Mouse (Mus musculus) layer of hippocampus, adult 11-12 months (tissue): ENCODE results near the gene 1700016C15Rik.
A peak's percentile ranks its signal among the peaks of the same experiment; 100 is the strongest.

Source experiments
- DNase-seq: peaks from one replicate; pipeline ENCODE4 v3.0.0; 2022; ENCODE audit warnings: low spot score

1700016C15Rik gene

DNA sequence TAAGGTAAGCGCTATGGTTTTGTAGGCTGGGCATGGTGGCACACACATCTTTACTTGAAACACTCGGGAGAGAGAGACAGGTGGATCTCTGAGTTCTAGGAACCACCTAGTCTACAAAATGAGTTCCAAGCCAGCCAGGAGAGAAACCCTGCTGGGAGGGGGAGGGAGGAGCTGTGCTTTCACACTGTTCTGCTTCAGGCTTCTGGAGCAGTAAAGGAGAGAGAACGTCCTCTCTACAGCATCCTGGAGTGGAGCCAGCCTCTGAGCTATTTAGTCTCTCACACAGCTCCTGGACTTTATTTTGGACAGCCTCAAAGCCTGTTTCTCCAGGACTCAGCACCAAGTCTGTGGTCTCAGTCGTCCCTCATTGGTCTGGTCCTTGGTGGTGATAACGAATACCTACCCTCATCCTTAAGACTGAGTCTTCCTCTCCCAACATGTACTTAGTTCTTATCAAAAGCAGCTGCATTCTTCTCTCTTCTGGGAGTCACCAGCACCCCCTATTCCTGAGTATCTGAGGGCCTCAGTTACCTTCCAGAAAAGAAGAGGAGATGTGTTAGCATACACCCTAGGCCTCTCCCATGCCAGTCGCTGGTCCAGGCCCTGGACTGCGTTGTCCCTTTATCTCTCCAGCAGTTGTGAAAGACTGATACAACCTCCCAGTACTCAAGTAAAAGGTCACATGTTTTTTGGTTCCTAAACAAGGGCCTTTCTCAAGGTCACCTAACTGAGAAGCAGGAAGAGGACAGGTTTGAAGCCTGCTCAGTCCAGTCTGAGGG, 12.4 kb upstream of the 1700016C15Rik start:
- no peak for DNase-seq

DNA sequence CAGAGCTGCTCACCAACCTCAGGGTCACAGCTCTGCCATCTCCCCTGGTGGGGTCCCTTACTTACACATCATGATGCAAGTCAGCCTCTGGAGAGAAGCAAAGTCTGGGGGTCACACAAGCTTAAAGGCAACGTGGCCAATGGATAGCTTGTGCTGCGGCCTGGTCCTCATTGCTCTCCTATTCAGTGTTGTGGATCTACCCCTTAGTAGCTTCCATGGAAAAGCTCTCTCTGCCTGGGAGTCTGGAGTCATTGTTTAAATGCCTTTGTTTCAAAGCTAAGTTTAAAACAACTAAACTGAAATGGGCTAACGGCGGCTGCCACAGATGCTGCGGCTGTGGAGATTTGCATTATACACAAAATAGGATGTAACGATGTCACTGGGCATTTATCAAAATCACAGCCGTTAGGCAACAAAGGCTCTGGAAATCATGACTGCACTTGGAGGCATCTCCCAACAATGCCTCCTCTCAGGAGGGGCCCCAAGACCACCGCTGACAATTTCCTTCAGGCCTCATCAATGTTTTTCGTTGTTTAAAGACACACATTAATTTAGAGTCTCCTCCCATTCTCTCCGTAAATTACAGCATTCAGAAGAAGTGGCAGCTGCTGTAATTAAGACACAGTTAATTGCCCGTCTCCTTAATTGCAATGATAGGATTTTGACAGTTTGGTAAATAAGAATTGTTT, 11.1 kb upstream of the 1700016C15Rik start:
- no peak for DNase-seq

DNA sequence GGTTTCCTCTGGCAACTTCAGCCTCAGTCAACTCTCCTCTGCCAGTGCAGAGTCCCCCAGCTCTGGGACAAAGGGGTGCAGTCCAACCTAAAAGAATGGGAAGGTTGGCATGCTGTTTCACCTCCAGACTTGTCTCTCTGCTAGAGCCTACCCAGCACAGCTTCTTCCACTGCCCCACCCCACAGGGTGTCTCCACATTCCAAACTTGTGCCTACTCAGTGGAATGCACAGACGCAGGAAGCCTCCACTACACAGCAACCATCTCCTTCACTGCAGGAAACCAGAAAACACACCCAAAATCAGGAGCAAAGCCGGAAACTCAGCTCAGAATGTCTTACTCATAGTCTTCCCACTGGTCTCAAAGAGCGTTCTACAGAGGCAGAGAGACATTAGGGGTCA, 10.6 kb upstream of the 1700016C15Rik start:
- DNase-seq: no peak

DNA sequence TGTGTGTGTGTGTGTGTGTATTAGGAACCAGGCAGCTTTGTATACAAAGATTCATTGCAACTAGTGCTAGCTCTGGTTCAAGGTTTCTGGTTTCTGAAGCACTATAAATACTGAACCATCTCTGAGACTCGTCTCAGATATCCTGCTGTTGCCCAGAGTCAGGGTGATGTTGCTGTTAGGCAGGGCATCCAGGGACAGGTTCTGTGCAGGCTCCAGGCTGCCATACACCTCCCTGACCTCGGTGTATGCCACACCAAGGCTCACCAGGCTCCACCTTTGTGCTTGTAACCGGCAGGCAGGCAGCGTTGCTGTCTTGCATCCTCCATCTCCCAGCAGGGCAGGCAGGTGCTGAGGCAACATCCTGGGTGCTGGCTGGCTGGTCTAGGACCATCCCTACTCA, 5.8 kb upstream of the 1700016C15Rik start:
- DNase-seq: no peak

DNA sequence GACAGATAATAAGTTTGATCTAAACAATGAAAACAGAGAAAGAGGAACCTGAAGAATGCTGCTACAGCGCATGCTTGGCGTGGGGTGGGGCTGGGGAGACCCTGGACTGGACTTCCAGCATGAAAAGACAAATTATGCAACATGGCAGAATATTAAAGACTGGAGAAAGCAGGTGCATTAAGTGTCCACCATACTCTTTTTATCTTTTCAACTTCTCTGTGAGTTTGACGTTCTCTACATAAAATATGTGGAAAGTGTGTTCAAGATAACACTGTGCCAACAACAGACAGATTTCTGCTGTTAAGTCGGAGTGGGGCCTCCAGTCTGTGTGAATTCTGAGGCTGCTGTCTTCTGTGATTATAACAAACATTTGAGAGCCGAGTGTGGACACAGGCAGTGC, 2.7 kb upstream of the 1700016C15Rik start:
- DNase-seq: no peak

DNA sequence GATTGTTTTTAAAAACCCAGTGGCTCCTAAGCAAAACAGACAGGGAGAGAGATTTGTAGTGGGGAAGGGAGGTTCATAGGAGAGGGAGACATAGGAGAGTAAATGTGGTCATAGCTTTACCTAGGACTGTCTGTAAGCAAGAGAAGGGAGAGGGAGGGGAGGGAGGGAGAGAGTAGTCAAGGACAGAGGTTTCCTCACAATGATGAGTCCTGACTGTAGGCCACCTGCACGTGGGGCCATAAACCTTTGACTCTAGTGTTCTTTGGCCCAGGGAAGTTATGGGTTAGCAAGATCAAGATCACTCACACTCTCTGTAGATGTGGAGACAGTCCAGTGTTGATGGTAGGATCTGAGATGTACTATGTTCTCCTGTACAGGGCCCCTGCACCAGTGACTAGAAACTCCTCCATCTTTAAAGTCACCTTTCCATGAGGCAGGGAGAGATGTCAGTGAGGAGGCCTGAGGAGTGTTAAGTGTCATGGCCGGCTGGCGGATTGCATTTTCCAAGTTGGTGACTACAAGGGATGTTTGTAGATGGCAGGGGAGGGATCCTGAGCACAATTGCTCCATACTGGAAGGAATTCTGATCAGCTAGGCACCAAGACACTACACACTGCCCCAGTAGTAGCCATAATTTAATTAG, 1.6 kb upstream of the 1700016C15Rik start:
- no peak for DNase-seq

DNA sequence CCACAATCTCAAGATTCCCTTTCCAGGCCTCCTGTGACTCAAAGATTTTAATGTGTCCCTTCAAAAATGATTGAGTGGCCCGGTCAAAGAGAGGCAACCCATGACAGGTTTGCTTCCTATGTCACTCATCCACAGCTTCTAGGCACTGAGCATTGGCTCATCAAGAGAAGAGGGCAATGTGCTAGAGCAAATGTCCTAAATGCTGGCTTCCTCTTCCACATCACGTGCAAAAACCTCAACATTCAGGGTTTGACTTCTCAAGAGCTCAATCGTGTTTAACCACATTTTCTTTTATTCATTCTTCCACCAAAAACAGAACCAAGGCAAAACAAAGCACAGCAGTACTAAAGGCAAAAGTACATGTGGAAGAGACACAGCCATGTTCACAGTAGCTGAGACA, 2.4 kb downstream of the 1700016C15Rik start:
- DNase-seq: no peak

DNA sequence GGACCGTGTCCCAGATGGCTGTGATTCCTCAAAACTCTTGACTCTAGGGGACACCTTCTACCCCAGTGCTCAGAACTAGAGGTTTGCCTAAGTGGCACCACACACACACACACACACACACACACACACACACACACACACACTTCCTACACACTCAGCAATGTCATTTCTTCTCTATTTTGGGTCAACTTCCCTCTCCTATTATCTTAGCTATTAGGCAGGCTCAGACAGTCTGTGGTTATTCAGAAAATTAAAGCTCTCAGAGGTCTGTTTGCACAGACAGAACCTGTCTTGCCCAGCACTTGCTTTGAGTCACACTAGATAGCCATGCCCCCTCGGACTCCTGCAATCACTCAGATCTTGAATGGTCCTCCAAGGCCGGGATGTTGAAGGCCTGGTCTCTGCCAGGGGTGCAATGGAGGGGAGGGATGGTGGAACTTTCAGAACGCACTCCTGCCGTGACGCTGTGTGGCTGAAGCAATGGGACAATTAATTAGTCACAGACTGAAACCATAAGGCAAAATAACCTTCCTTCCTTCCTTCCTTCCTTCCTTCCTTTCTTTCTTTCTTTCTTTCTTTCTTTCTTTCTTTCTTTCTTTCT, 8.0 kb downstream of the 1700016C15Rik start:
- DNase-seq: no peak

DNA sequence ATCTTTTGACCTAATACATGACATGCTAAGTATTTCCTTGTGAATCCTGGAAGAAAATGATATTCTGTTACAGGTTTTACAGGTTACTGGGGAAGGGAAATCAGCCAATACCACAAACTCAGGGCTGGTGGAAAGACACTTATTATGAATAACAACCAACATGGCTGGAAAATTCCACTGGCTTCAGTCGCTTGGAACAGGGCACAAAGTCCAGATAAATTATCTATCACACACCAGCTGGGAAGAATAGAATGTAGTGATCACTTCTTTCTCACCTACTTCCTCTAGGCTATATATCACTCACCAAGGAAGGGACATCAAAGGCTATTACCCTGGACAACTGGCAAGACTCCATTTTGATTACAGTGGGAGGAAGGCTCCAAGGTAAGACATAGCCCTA, 11.1 kb downstream of the 1700016C15Rik start:
- no peak for DNase-seq

DNA sequence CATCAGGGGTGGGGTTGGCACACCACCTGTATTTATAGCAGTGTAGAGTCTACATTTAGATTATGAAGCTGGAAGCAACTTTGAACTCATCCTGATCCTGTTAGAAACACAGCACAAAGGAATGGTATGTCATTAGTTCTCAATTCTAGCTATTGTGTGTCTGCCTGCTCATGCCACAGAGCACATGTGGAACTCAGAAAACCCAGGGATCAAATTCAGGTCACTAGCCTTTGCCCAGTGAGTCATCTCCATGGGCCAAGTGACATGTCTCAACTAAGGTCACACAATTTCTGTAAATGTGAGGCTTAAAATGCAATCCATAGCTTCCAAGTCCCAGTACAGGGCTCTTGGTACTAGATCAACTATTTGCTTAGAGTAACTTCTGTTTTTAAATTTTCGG, 12.5 kb downstream of the 1700016C15Rik start:
- DNase-seq: no peak

DNA sequence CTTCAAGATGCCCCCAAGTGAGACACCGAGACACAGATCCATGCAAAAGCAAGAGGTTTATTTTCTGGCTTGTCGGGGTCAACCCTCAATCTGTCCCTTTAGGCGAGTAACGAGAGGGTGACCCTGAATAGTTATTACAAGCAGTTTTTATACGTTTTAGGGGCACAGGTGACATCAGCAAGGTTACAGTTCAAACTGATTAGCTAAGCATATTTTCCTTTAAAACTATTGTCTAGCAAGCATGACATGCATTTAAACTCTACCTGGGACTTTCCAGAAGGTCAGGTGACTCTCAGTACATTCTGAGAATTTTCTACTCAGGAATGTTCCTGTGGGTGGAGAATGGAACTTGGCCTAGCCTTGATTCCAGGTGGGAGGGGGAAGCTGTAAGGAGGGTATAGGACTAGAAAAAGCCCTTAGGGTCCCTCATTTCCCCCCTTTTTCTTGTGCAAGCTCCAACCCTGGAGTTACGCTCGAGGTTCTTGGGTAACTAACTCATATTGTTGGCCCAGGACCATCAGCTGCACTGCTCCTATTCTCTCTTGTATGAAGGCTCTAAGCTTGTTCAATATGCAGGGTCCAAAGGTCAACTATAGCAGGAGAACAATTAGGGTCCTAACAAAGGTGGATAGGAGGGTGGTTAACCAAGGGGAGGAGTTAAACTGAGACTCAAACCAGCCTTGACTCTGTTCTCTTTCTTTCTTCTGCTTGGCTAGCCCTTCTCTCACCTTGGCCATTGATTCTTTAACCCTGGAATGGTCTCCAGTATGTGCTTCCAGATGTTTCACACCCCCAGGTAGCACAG, 15.1 kb downstream of the 1700016C15Rik start:
- DNase-seq: no peak

DNA sequence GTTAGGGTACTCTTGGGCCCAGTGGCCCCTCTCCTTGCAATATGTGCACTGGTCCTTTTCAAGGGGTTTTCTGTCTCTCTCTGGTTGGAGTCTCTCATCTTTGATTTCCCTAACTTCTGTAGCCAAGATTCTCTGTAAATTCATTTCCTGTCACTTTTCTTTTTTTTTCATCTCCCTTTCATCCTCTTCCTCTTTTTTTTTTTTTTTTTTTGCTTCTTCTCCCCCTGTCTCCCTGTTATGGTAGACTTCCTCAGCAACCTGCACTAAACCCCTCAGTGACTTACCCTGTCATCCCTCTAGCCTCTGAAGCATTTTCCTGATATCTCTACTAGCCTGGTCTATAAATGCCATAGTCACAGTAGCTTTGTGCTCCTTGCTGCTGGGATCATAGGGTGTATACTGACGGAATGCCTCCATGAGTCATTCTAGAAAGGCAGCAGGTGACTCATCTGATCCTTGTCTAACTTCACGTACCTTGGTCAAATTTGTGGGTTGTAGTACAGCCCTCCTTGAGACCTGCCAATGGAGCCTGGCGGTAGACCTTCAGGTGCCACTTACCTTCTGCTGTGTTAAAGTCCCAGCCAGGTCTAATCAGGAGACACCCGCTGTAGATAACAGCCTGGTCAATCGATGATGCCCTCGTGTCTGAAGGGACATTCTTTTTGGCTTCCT, 18.4 kb downstream of the 1700016C15Rik start:
- DNase-seq: no peak

DNA sequence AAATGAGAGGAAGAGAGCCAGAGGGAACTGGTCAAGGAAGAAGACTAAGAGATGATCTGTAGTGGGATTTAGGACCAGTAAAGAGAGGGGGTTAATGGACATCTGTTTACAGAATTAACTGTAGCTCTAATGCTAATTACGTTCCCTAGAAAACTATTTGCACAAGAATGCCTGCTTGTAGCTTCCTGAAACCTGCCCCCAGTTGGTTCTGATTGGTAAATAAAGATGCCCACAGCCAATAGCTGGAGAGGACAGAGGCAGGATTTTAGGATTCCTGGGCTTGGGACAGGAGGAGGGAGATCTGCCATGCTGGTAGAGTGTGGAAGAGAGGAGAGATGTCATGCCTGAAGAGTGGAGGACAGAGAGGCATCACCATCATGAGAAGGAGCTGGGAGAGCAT, 23.9 kb downstream of the 1700016C15Rik start:
- DNase-seq: no peak

DNA sequence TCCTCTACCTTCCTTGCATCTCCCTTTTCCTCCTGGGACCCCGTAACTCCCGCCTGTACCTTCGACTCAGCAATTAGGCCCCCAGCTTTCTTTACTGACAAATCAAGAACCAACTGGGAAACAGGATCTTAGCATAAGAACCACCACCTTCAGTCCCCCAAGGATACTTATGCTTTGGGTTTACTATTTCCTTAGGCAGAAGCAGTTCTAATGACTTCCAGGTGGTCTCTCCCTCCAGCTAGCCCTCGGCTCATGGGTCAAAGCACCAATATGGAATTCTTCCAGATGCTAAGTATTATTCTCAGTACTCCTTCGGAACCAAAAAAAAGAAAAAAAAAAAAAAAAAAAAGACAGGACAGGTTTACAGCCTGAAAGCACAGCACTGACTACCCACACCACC, 27.6 kb downstream of the 1700016C15Rik start:
- no peak for DNase-seq

DNA sequence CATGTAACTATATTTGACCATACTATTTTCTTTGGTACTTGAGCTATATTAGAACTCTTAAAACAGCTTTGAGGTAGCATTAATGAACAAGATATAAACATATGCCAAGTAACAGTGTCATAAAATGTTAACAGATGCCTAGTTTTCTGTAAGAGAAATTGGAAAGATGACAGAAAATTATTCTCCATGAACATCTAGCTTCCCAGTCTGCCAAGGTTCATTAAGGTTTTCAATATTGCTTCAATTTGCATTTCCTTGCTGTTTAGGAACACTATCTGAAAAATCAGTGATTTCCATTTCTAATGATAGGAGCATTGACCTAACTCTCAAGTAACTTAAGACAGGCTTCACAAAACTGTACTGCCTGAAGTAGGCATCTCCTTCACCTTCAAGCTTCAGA, 39.3 kb downstream of the 1700016C15Rik start:
- DNase-seq: no peak

DNA sequence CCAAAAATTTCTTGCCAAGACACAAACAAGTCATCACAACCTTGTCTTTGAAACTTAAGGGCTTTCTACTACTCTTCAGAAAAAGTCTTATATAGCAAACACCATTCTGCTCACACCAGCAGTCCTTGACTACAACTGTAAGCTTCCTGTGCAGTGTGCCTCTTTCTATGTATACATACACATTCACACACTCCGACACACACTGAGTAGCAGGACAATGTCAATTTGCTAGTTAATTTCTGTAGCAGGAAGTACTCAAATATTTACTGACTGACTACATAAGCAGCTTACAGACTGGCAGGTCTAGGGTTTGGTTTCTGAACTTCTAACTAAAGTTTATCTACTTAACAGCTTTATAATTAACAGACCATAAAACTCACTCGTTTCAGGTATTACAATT, 47.8 kb downstream of the 1700016C15Rik start:
- DNase-seq: no peak

DNA sequence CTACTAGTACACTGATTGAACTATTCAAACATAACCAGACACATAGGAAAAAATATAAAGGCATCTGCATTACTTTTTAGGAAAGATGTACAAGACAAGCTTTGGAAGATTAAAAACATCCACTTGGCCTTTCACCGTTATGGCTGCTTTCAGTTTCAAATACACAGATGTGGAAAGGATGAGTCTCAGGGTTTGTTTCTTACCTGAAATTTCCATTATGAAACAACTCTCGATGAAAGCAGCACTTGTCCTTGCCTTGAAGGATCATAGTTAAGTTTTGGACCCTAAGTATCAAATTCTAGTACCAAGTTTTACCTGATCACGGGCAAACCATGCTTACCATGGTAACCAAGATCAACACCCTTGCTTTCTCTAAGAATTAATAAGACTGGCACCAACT, 63.2 kb downstream of the 1700016C15Rik start:
- DNase-seq: no peak

DNA sequence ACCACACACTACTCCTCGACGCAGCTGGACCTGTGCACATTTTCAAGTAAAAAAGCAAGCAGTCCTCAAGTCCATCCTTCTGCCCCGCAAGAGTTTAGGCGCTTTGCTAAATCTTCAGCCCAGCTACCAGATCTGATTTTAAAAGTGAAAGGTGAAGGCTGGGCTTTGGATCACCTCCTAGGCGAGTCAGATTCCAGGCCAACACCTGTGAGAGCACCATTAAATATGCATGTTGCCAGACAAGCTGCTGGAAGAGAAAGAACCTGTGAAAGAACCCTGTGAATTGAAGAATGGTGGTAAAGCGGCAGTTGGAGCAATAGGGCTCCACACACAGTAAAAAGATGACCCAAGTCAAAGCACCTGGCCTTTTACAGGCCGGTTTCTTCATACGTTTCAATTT, 65.3 kb downstream of the 1700016C15Rik start:
- DNase-seq: no peak

DNA sequence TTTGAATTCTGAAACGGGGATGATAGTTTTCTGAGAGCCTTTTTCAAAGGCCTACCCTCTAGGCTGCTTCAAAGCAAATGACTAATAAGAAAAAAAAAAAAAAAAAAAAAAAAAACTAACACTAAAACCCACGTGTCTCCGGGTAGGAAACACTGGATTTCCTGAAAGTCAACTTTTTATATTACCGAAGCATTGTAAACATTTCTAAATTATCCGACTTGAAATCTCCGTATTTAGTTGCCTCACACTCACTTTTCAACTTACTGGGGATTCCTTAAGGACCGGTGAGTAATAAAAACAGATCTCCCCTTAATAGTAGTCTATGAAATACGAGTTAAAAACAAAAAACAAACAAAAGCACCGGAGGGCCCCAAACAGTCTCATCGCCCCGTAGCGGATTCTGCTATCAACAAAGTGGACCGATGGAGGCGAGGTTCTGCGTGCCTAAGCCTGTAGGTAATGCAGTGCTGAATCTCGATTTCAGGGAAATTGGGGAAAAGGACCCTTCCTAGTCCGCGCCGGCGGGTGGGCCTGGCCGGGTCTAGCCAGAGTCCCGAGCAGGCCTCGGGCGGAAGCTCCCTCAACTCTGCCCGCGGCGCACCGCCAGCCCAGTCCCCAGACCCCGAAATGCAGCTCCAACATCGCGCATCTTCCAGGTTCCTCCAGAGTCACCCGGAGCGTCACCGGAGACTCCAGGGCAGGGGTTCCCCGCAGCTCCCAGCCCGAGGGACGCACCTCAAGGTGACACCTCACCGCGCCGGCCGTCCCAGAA, 66.0 kb downstream of the 1700016C15Rik start:
- DNase-seq: no peak

DNA sequence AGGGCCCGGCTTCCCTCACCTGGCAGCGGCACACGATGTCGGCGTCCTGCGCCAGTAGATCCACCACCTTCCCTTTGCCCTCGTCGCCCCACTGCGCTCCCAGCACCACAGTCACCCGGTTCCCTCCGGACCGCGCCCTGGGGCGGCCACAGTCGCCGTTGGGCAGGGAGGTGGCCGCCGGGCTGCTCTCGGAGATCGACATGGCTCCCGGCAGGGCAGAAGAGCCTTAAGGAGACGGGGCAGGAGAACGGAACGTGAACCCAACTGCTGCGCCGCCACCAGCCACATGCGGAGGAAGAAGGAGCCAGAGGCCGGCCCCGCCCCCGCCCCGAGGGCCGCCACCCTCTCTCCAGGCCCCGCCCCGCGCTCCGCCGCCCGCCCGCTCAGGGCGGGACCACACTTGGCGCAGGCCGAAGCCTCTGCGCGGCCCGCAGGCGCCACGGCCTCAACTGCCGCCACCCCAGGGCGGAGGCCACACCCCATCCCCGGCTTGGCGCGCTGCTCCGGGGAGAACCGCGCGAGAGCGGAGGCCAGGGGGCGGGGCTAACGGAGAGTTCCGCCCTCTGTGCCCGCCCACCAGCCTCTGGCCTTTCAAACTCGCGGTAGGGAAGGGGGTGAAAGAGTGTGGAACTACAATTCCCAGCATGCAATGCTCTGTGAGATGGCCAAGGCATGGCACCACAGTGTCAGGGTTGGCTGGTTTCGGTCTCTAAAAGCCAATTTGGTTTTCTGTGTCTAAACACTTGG, 66.8 kb downstream of the 1700016C15Rik start, which contains the start of gene Adss:
Adss (minus strand) TSS at position 319 of the 747 bp plus-strand sequence.
- DNase-seq: peak; percentile 98
